Mouse (Mus musculus): ENCODE measurements around the gene Tor3a. TPM values are rescaled to one million over a fixed set of nuclear protein-coding genes. Genes with fewer than 3 reads are reported as not detected.
"Not testable (repeated sequence)": the region's sequence is repeated elsewhere in the genome, so short reads cannot be mapped to it uniquely, and the experiment has no call there.

The Tor3a gene
- polyA plus RNA-seq, 2 experiments, result 2.2 to 3.0 TPM

DNA sequence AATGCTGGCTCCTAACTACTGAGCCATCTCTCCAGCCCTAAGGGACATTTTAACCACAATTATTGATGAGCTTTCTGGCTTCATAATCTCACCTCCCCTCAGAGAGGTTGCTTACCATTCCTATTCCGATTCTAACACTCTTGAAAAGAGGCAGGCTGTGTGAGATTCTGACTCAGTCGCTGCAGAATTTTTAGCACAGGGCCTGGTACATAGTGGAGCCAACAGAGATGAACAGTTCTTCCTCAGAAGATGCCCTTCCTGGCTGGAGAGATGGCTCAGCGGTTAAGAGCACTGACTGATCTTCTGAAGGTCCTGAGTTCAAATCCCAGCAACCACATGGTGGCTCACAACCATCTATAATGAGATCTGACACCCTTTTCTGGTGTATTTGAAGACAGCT lies 2.2 kb downstream of the Tor3a start:
- no peak overlapping the region for H3K4me3 ChIP-seq (ENCODE audit: insufficient read depth in 1 of 2, low read depth in 2 of 2, low read length in 2 of 2)
- H3K9me3 ChIP-seq (ENCODE audit: control insufficient read depth, low read length), result no peaks in the 10 kb centered on the region
- H3K4me1 ChIP-seq (replicated peaks; ENCODE audit: control insufficient read depth in 2 of 2, insufficient read depth in 2 of 2, low read length in 1 of 2), result peaks cover 0 to 3% of the 10 kb centered on the region in 2 experiments; a peak in 2 of 4 replicates
- WGBS (ENCODE audit: insufficient replicate concordance), result 71% methylated on average over 3 of the region's 3 CpGs
- H3K36me3 ChIP-seq (replicated peaks; ENCODE audit: control insufficient read depth, insufficient read depth, low read depth), result no peaks in the 10 kb centered on the region
- no peak overlapping the region for H3K9ac ChIP-seq (replicated peaks)
- ATAC-seq (ENCODE audit: insufficient read depth) (no peak), DNase-seq (ENCODE audit: low read depth in 3 of 3, low spot score in 3 of 3) (no peak)
- no peaks in the 10 kb centered on the region for H3K27me3 ChIP-seq (ENCODE audit: control insufficient read depth, insufficient read depth, low read length)
- TF ChIP-seq CTCF (IDR thresholded peaks at IDR 0.05; ENCODE audit: low read depth), result no peak
- TF ChIP-seq EP300 (IDR thresholded peaks at IDR 0.05; ENCODE audit: low read depth), result no peak
- H3K27ac ChIP-seq, result no peak overlapping the region
- no peak overlapping the region for H3K4me2 ChIP-seq (ENCODE audit: low read depth)

DNA sequence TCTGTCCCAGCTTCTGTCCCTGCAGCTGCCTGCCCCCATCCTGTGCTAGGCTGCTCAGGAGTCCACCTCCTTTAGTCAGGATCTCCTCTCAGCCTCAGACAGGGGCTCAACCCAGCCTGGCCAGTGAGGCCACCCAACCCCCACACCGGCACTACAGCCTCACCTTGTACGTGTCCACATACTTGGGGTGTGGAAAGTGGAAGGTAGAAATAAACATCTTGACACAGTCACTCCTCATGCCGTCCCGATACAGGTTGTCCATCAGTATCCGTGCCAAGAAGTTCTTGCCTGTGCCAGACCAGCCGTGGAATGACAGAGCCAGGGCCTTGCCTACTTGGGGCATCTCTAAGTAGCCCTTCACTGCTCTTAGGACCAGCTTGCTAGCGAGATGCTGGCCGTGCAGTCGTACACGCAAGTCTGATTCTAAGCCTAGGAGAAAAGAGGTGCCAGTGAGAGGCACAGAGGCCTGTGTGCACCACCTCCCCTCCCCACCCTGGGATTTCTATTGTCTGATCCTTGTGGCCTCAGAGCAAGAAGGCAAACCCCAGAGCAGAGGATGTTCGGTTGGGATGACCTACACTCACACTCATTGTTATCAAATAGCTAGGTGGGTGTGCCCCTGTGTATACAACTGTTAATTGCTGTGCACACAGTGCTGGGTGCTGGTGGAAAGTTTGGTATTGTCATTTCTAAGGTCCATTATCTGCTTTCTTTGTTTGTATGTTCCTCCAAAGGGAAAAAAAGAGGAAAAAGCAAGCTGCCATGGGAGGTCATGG lies 4.8 kb downstream of the Tor3a start:
- Histone ChIP-seq H3K9me3 (ENCODE audit: control insufficient read depth, low read length) (no peaks in the 10 kb centered on the region), H3K27ac (no peak overlapping the region), H3K27me3 (ENCODE audit: control insufficient read depth, insufficient read depth, low read length) (no peaks in the 10 kb centered on the region), H3K4me1 (replicated peaks; ENCODE audit: control insufficient read depth in 2 of 2, insufficient read depth in 2 of 2, low read length in 1 of 2) (peaks cover 0 to 1% of the 10 kb centered on the region in 2 experiments; a peak in 2 of 4 replicates), H3K4me2 (ENCODE audit: low read depth) (no peak overlapping the region), H3K36me3 (replicated peaks; ENCODE audit: control insufficient read depth, insufficient read depth, low read depth) (no peaks in the 10 kb centered on the region), H3K9ac (replicated peaks) (no peak overlapping the region), H3K4me3 (ENCODE audit: insufficient read depth in 1 of 2, low read depth in 2 of 2, low read length in 2 of 2) (no peak overlapping the region)
- 68% methylated on average over 11 of the region's 11 CpGs for WGBS (ENCODE audit: insufficient replicate concordance)
- no peak for ATAC-seq (ENCODE audit: insufficient read depth)
- no peak for DNase-seq (ENCODE audit: low read depth in 3 of 3, low spot score in 3 of 3)
- no peak for TF ChIP-seq EP300 (IDR thresholded peaks at IDR 0.05; ENCODE audit: low read depth)
- TF ChIP-seq CTCF (IDR thresholded peaks at IDR 0.05; ENCODE audit: low read depth), result no peak

DNA sequence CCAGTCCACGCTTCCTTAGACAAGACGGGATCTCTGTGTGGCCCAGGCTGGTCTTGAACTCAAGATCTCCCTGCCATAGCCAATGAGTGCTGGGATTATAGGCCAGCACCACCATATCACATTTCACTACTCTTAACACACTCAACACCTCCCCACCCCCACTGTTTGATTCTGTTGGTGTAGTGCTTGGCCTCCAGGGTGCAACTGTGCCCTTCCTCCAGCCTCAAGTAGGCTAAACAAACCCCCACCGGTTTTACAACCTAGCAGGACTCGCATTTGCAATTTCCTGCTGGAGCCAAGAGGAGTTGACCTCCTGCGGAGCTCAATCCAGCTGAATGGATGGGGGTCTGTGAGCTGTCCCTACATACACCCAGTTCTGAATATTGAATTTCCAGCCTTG lies 5.6 kb downstream of the Tor3a start:
- no peaks in the 10 kb centered on the region for H3K27me3 ChIP-seq (ENCODE audit: control insufficient read depth, insufficient read depth, low read length)
- ATAC-seq (ENCODE audit: insufficient read depth), result no peak
- no peak overlapping the region for H3K4me2 ChIP-seq (ENCODE audit: low read depth)
- no peaks in the 10 kb centered on the region for H3K9me3 ChIP-seq (ENCODE audit: control insufficient read depth, low read length)
- no peak for DNase-seq (ENCODE audit: low read depth in 3 of 3, low spot score in 3 of 3)
- TF ChIP-seq EP300 (IDR thresholded peaks at IDR 0.05; ENCODE audit: low read depth) (no peak), CTCF (IDR thresholded peaks at IDR 0.05; ENCODE audit: low read depth) (no peak)
- H3K9ac ChIP-seq (replicated peaks), result no peak overlapping the region
- H3K27ac ChIP-seq, result no peak overlapping the region
- no peak overlapping the region for H3K4me3 ChIP-seq (ENCODE audit: insufficient read depth in 1 of 2, low read depth in 2 of 2, low read length in 2 of 2)
- H3K4me1 ChIP-seq (replicated peaks; ENCODE audit: control insufficient read depth in 2 of 2, insufficient read depth in 2 of 2, low read length in 1 of 2), result peaks cover 0 to 1% of the 10 kb centered on the region in 2 experiments; a peak in 2 of 4 replicates
- no peaks in the 10 kb centered on the region for H3K36me3 ChIP-seq (replicated peaks; ENCODE audit: control insufficient read depth, insufficient read depth, low read depth)
- 60% methylated on average over 5 of the region's 5 CpGs for WGBS (ENCODE audit: insufficient replicate concordance)

DNA sequence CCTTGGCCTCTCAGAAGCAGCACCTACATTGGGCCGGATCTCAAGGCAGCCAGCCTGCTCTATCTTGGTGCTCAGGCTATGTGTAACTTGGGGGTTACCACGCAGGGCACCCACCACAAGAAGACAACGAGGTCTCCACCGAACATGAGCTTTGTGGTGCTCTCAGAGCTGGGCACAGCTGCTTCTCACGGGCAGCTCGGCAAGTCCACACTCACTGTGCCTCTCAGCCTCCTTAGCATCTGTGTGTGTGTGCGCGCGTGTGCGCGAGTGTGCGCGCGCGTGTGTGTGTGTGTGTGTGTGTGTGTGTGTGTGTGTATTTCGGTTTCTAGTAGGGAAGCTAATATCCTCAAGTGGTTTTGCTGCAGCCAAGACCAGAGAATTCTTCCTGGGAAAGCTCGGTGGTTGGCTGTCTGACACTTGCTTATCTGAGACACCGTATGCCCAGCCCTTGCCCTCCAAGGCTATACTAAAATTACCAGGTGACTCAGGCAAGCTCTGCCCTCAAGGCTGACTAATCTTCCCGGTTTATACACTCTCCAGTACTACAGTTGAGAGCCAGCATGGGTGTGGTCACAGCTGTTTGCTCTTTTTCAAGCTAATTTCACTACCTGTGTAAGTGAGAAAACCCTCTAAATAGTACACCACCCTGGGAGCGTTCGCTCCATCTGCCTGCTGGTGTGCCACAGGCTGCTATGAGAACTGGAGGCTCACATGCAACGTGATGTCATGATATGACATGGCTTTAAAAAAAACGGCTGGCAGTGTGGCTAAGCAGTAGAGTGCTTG lies 6.8 kb downstream of the Tor3a start:
- Histone ChIP-seq H3K36me3 (replicated peaks; ENCODE audit: control insufficient read depth, insufficient read depth, low read depth) (no peaks in the 10 kb centered on the region), H3K4me3 (ENCODE audit: insufficient read depth in 1 of 2, low read depth in 2 of 2, low read length in 2 of 2) (no peak overlapping the region), H3K9me3 (ENCODE audit: control insufficient read depth, low read length) (no peaks in the 10 kb centered on the region), H3K27ac (no peak overlapping the region), H3K27me3 (ENCODE audit: control insufficient read depth, insufficient read depth, low read length) (no peaks in the 10 kb centered on the region), H3K9ac (replicated peaks) (no peak overlapping the region), H3K4me2 (ENCODE audit: low read depth) (no peak overlapping the region), H3K4me1 (replicated peaks; ENCODE audit: control insufficient read depth in 2 of 2, insufficient read depth in 2 of 2, low read length in 1 of 2) (no peaks in the 10 kb centered on the region; a peak in 1 of 4 replicates)
- WGBS (ENCODE audit: insufficient replicate concordance), result 60% methylated on average over 23 of the region's 23 CpGs
- TF ChIP-seq CTCF (IDR thresholded peaks at IDR 0.05; ENCODE audit: low read depth) (no peak), EP300 (IDR thresholded peaks at IDR 0.05; ENCODE audit: low read depth) (no peak)
- DNase-seq (ENCODE audit: low read depth in 3 of 3, low spot score in 3 of 3) (no peak), ATAC-seq (ENCODE audit: insufficient read depth) (peak; percentile 60; the same call in 1 of the 2 replicates)

DNA sequence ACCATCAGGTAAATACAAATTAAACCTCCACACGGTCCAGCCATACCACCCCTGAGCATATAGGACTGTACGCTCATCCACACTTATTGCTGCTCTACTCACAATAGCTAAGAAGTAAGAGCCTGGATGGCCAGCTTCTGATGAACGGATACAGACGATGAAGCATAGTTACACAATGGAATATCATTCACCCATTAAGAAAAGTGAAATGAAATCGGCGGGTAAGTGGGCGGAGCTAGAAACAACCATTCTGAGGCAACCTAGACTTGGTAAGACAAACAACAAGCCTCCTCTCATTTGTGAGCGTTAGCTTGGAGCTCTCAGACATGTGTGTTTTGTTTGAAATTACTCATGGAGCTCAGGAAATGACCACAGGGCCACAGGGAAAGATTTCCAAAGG lies 8.4 kb downstream of the Tor3a start:
- 74% methylated on average over 8 of the region's 8 CpGs for WGBS (ENCODE audit: insufficient replicate concordance)
- H3K9me3 ChIP-seq (ENCODE audit: control insufficient read depth, low read length), result no peaks in the 10 kb centered on the region
- H3K4me3 ChIP-seq (ENCODE audit: insufficient read depth in 1 of 2, low read depth in 2 of 2, low read length in 2 of 2), result no peak overlapping the region
- H3K4me1 ChIP-seq (replicated peaks; ENCODE audit: control insufficient read depth in 2 of 2, insufficient read depth in 2 of 2, low read length in 1 of 2), result no peaks in the 10 kb centered on the region; a peak in 1 of 4 replicates
- no peak for DNase-seq (ENCODE audit: low read depth in 3 of 3, low spot score in 3 of 3)
- no peaks in the 10 kb centered on the region for H3K27me3 ChIP-seq (ENCODE audit: control insufficient read depth, insufficient read depth, low read length)
- H3K9ac ChIP-seq (replicated peaks), result no peak overlapping the region
- H3K27ac ChIP-seq, result no peak overlapping the region
- TF ChIP-seq CTCF (IDR thresholded peaks at IDR 0.05; ENCODE audit: low read depth) (no peak), EP300 (IDR thresholded peaks at IDR 0.05; ENCODE audit: low read depth) (no peak)
- ATAC-seq (ENCODE audit: insufficient read depth), result no peak
- H3K36me3 ChIP-seq (replicated peaks; ENCODE audit: control insufficient read depth, insufficient read depth, low read depth), result no peaks in the 10 kb centered on the region
- H3K4me2 ChIP-seq (ENCODE audit: low read depth), result no peak overlapping the region

DNA sequence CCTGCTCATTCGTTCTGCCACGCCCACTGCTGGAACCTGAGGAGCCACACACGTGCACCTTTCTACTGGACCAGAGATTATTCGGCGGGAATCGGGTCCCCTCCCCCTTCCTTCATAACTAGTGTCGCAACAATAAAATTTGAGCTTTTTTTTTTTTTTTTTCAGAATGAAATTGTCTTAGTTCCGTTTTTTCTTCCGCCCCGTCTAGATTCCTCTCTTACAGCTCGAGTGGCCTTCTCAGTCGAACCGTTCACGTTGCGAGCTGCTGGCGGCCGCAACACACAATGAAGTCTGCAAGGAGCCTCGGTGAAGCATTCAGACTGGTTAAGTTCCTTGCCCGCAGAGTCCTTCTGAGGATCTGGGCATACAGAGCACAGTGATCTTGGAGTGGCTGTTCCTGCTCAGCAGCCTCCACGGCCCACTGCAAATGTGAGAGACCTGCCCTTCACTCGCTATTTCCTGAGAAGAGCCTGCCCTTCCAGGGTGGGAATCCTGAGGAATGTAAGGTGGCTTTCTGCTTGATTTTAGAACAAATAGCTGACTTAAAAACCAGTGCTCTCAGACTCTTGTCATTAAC lies 13.4 kb downstream of the Tor3a start:
- WGBS (ENCODE audit: insufficient replicate concordance), result 62% methylated on average over 15 of the region's 21 CpGs
- H3K4me3 ChIP-seq (ENCODE audit: insufficient read depth in 1 of 2, low read depth in 2 of 2, low read length in 2 of 2); H3K27me3 ChIP-seq (ENCODE audit: control insufficient read depth, insufficient read depth, low read length); ATAC-seq (ENCODE audit: insufficient read depth); H3K9me3 ChIP-seq (ENCODE audit: control insufficient read depth, low read length); H3K4me1 ChIP-seq (replicated peaks; ENCODE audit: control insufficient read depth in 2 of 2, insufficient read depth in 2 of 2, low read length in 1 of 2); H3K27ac ChIP-seq; H3K9ac ChIP-seq (replicated peaks); DNase-seq (ENCODE audit: low read depth in 3 of 3, low spot score in 3 of 3); H3K4me2 ChIP-seq (ENCODE audit: low read depth); H3K36me3 ChIP-seq (replicated peaks; ENCODE audit: control insufficient read depth, insufficient read depth, low read depth): not testable (repeated sequence)

All from liver, embryonic 14.5 days (tissue).